Mouse (Mus musculus): ENCODE measurements around the gene Fignl2. TPM values are rescaled to one million over a fixed set of nuclear protein-coding genes. Genes with fewer than 3 reads are reported as not detected.

Fignl2 gene
- total RNA-seq, 2 experiments from 2014 or later = 0.54 to 0.74 TPM

DNA sequence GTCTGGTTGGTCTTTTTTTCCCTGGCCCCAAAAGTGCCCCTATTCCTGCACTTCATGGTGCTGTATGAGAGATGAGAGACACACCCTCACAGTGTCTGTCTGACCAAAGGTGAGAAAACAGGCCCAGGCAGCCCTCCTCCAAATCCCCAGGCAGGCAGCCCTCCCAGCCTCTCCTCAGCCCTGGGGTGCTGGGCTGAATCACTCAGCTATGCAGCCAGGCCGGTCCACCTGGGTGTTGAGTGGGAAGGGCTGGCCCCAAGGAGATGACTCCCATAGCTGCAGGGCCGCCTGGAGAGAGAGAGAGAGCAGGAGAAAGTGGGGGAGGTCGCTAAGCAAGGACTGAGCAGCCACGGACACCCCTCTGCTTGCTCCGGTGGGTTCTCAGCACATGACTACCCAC, 7.6 kb downstream of the Fignl2 start:
- intact Hi-C loops (cut with DNase I) = no loop called here
- DNase-seq = no peak

DNA sequence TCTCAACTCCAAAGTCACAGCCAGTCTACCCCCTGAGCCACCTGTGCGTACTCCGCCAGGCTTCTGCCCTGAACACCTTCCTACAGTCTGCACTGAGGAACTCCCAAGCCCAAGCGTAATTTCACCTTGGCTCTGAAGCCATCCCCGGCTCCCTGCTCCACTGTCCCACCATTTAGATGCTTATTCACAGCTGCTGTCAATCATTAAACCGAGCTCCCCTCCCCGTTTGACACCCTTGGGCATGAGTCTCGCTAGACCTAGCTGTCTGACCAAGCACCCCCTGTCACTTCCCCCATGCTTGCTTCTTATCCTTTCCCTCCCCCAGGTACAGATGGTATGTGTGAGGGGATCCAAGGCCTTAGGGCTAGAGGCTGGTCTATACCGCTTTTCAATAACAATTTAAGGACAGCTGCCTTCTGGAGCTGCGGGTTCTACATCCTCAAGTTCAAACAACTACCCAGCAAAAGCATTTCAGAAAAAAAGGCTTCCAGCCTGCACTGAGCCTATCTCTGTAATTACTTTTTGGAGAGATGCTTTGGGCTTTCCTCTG, 8.7 kb downstream of the Fignl2 start:
- intact Hi-C loops (cut with DNase I) = no loop called here
- no peak for DNase-seq

DNA sequence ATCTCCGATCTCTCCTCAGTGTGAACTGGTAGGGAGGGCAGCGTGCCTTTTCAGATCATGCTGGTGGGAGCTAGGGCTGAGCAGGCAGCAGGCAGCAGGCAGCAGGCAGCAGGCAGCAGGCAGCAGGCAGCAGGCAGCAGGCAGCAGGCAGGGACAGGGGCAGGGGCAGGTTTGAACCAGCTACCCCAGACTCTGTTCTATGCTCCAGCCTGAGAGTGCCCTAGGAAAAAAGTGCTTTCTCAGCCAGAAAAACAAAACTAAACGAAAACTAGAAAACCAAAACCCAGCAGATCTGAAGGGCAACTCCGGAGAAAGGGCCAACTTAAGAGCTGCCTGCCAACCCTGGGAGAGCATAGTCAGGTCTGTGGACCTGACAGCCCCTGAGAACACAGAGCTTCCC, 9.7 kb downstream of the Fignl2 start:
- no peak for DNase-seq
- intact Hi-C loops (cut with DNase I) = no loop called here

DNA sequence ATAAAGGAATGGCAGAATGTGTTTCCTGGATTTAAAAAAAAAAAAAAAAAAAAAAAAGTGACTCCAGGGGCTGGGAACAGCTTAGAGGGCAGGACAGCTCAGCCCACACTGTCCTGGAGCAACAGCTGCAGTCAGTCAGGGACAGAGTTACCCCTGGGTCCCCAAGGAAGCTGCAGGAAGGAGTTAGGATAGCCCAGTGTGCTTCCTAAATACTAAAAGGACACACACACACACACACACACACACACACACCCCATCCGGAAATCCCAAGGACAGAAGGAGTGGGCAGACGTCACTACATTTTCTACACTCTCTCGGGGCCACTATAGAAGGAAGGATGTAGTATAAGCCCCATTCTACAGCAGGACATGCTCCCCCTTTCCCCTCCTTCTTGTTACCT, 10.3 kb downstream of the Fignl2 start:
- intact Hi-C loops (cut with DNase I) = no loop called here
- no peak for DNase-seq

DNA sequence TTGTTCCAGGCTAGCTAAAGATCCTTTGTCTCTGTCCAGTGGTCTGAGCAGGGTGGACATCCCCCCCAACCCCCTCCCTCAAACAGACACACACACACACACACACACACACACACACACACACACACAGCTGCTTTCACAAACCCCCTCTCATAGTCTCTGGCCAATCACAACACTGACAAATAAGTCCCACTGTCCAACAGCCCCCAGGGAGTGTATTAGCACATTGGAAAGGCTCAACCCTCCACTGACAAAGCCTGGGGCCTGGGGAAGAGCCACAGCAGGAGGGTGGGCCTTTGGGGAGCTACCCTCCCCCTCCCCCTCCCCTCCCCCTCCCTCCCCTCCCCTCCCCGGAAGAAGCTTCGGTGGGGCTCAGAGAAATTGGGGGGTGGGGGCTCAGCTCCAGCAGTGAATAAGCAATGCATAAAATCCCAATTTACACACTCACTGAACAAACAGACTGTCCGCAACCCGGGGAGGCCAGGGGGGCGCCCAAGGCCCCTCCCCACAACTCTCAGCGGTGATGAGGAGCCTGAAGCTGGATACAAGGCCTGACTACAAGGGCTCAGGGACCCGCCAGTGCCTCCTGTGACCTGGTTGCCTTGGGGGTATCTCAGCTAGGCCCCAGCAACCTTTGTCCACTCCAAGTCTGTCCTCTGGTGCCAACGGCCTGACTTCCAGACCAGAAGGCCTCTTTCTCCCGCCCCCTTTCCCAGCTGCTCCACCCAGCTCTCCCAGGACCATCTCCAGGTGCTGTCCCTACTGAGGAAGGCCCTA, 11.3 kb downstream of the Fignl2 start:
- DNase-seq = no peak
- intact Hi-C loops (cut with DNase I) = no loop called here

DNA sequence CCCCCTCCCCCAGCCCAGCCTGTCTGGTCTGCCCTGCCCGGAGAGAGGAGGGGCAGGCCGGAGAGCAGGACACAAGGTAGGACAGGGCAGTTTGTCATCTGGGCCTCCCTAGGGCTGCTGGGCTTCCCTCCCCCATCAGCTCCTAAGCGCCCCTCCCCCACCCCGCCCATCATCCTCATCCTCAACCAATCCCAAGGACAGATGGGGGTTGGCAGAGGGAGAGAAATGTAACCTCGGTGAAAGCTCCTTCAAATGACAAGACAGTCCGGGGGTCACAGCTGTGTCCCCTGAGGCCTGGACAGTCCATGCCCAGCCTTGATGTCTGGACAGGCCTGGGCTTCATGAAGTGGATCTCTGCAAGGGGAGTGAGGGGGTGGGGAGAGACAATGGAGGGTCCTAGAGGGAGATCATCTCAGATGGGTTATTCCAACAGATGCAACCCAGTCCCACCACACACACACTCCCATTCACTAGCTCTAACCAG, 12.0 kb downstream of the Fignl2 start:
- intact Hi-C loops (cut with DNase I) = no loop called here

DNA sequence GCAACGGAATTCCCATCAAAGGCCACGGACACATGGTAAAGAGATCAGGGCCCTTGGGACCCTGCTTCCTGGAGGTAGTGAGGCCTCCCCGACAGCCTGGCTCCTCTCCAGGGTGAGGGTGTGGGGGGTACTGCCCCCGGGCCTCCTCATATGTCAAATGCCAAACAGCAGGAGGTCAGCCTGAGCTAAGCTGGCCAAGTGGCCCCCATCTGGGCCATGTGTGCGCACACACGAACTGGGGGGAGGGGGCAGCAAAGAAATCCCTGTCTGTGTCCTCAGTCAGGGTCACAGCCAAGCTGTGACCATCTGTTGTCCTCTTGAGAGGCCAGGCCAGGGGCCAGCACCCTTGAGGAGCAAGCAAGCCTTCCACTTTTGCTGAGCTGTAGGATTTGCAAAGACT, 13.3 kb downstream of the Fignl2 start:
- DNase-seq = no peak
- intact Hi-C loops (cut with DNase I) = no loop called here

More for the DNA sequence above, 12.0 kb downstream of the Fignl2 start:
- no peak for DNase-seq

DNA sequence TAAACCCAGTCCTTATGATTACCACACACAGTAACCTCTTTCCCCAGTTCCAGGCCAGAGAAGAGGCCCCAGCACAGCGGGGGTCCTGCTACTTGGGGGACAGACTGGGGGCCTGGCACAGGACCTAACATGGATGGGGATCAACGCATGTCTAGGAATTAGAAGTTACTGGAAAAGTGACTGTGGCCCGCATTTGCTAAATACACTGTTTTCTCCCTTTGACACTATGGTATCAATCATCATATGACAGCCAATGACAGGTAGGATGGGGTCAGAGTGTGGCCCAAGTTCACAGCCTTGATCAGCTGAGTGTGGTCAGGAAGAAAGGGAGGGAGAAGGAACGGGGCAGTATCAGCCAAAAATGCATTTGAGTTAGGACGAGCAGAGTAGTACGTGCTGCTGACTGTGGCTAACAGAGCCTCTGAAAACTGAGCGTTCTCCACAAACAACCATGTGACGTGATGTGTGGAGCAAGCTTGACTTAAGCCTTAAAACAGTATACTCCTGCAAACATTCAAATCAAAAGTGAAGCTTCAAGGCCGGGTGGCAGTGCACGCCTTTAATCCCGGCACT, 18.0 kb downstream of the Fignl2 start:
- intact Hi-C loops (cut with DNase I) = no loop called here
- no peak for DNase-seq

DNA sequence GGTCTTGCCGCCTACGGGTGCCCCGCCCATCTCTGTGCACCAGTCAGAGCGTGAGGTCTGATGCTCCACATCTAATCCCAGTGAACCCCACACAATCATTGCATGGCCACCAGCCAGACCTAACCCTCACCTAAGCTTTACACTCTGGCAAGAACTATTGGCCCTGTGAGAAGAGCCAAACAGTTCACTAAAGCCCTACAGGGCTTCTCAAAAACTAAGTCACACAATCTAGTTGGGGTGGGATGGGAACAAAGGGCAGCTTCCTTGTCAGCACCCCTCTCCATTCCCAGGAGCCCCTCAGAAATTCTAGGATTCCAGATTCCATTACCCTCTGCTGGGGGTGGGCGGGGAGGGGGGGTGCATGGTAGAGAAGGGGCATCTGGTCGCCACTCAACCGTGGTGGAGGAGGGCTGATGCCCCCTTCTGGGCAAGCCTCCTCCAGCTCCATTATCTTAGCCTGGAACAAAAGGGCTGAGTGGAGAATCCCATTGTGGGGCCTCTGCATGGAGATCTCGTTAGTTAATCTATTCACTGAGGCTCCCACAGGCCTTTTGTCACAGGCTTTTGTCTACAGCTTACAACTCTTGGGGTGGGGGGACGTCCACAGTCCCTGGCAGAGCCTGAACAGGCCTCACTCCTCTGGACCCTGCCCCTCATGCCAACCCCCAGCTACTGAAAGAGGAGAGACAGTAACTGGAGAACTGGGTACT, 18.6 kb downstream of the Fignl2 start:
- no peak for DNase-seq
- intact Hi-C loops (cut with DNase I) = no loop called here

DNA sequence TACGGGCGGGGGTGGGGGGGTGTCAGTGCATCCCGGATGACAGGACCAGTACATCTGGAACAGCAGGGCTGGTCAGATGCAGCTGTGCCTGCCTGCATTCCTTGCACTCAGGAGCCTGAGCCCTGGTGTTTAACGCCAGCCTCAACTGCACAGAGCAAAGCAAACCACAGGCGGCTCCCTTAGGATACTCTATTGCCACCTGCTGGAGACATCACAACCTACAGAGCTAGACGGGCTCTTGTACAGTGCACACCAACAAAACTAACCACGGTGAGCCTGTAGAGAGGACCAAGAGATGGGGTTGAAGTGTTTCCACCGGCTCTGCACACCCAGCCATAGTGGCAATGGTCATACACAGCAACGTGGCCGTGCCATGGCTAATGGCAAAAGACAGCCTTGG, 22.1 kb downstream of the Fignl2 start:
- DNase-seq = no peak
- intact Hi-C loops (cut with DNase I) = no loop called here

DNA sequence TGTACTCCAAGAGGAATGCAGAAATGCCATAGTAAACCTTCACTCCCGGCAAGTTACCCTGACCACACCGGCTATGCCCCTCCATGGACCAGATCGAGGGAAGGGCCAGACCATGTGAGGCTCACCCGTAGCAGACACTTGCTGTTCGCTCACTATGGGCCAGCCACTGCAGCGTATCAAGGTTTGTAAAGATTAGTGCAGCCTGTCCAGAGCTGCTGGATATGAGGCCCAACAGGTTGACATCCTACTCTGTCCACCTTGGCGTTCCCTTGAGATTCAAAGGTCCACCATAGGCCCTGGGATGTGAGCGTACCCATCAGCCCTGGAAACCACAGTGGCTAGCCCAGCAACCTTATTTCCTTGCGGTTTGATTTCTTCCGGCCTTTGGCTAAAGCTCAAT, 23.8 kb downstream of the Fignl2 start:
- intact Hi-C loops (cut with DNase I) = no loop called here
- DNase-seq = no peak

DNA sequence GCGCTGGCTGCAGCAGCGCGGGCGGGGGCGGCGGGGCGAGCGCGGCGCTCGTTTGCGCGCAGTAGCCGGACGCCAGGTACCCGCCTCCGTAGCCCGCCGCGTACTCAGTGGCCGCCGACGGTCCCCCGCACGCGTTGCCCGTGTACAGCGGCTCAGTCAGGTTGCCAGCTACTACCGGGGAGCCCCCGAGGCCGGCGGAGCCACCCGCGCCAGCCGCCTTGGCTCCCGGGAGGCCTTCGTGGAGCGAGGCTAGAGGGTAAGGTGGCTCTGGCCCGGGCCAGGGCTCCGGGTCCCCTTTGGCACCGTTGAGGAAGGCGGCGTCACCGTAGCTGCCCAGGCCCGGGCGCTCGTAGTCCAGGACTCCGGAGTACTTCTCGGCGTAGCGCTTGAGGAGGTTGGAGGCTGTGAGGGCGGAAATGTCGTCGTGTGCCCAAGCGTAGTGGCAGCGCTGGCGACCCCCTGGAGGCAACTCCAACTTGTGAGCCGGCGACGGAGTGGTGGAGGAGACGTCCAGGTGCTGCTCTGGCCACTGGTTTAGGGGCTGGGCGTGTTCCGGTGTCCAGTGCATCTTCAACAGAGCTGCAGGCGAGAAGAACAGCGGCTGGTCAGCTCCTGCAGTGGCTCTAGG, 24.4 kb downstream of the Fignl2 start:
- no peak for DNase-seq
- intact Hi-C loops (cut with DNase I) = no loop called here

DNA sequence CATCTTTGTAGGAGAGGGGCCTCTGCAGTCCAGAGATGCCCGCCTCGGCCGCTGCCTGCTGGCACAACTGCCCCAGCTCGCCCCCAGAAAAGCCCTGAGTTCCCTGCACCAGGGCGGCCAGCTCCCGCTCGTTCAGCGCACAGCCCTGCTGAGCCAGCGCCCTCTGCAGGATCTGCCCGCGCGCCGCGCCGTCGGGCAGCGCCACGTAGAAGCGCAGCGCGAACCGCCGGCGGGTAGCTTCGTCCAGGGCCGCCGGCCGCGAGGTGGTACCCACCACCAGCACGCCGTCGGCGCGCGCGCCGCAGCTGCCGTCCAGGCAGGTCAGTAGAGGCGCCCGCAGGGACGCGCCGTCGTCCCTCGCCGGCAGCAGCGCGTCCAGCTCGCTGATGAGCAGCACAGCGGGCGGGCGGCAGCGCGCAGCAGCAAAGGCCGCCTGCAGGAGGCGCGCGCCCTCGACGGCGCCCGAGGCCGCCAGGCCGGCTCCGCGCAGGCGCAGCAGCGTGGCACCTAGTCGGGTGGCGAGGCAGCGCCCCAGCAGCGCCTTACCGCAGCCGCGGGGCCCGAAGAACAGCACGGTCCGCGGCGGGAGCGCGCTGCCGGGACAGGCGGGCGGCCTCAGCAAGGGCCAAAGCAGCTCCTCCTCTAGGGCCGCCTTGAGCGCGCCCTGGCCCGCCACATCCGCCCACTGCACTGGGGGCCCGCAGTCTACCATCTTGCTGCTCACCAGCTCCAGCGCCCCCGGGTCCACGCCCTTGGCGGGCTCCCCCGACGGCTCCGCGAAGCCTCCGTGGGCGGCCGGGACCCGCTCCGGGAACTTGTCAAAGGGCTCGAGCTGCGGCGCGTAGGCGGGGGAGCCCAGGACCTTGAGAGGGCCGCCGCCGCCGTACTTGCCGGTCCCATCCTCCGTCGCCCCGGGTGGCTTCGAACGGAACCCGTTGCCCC, 25.5 kb downstream of the Fignl2 start:
- DNase-seq = no peak
- intact Hi-C loops (cut with DNase I) = no loop called here

DNA sequence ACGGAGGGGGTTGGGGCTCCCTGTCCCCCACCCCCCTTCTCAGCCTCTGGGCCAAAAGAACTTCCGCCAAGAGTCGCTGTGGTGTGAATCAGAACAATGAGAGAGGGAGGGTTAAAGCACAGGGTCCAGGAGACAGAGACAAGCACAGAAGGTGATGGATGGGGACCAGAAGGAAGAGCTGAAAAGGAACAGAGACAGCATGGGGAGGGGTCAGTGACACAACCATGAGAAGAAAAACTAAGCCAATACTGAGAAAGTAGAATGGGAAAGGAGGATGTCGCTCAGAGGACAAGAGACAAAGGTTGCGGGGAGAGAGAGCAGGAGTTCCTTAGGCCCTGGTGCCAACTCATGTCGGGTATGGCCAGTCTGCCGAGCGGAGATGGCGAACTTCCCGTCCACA, 26.5 kb downstream of the Fignl2 start:
- no peak for DNase-seq
- intact Hi-C loops (cut with DNase I) = no loop called here

DNA sequence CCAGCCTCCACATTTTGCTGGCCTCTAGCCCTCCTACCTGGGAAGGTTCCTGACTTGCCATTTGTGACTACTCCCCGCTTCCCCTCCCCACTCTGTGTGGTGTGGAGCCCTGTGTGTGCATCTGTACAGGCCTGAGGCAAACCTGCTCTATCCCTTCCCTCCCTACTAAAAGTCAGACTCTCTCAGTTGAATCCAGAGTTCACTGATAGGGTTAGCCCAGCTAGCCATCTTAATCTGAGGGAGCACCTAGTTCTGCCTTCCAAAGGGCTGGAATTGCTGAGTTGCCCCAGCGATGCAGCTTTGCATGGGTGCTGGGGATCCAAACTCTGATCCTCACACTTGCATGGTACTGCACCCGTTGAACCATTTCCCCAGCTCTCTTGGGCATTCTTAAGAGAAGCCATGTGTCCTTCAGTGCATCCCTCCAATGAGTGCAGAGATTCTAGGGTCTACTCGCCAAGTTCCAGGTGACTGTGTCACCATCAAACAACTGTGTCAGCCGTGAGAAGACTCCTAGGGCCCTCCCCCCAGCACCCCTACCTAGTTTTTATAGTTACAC, 29.9 kb downstream of the Fignl2 start:
- intact Hi-C loops (cut with DNase I) = no loop called here
- DNase-seq = no peak

DNA sequence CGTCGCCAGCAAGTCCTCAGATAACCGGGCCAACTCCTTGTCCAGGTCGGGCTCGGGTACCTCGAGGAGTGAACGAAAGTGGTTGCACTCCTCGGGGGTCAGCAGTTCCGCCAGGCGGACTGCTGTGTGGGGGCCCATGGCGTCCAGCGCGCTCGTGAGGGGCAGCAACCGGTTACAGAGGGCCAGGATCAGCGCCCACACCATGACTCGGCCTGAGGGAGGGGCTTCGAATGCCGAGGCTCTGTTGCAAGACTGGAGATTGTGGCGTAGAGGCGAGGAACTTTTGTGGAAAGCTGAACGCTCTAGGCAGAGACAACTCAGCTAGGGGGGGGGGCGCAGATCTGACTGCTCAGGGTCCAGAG, 31.2 kb downstream of the Fignl2 start, which contains the start of gene Gm47841:
Gene Gm47841, minus strand, starts transcription at position 204 of the 362 bp plus-strand sequence.
- no peak for DNase-seq
- intact Hi-C loops (cut with DNase I) = no loop called here

DNA sequence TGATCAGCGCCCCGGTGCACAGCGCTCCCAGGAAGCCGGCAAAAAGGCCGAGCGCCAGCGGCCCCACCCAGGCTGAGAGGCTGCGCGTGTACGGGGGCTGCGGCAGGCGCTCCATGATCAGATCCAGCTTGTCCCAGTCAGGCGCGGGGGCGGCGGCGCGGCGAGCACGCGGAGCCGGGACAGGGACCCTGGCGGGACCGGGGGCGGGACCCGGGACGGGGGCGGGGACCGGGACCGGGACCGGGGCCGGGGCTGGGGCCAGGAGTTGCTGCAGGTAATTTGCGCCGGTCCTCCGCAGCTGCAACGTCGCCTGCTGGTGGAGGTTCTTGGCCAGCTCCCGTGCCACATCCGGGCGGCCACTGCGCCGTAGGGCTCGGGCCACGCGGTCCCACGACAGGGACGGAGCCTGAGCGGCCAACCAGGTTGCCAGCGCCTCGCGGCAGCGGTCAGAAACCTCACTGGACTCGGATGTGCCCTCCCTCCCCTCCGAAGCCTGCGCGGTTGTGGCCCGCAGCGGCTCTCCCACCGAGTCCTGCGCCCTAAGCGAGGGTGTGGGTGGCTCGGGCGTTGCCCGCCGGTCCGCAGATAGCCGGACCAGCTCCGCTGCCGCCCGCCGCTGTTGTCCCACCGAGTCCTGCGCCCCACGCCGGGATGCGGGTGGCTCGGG, 31.7 kb downstream of the Fignl2 start:
- DNase-seq = peak in 1 of 2 experiments; percentile 14

DNA sequence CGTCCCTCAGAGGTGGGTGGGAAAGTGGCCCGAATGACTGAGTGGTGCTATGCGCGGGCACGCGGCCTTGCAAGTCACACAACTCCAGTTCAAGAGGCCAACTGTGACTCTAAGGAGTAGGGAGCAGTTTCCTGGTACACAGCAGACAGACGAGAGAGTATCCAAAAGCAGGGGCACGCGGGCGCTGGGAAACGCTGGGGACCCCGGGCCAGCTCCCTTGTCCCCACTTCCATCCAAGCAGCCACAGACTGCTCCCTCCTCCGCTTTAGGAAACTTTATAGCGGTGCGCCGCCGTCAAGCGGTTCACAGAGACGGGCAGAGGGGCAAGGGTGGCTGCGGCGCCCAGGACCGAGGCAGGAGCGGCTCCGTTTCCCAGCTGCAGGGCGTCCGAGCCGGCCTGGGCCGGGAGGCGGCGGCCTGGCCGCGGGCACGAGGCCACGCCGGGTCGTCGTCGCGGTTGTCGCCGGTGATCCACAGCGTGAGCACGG, 32.3 kb downstream of the Fignl2 start:
- intact Hi-C loops (cut with DNase I) = no loop called here
- DNase-seq = no peak

More for the DNA sequence above, 31.7 kb downstream of the Fignl2 start:
- intact Hi-C loops (cut with DNase I) = no loop called here

DNA sequence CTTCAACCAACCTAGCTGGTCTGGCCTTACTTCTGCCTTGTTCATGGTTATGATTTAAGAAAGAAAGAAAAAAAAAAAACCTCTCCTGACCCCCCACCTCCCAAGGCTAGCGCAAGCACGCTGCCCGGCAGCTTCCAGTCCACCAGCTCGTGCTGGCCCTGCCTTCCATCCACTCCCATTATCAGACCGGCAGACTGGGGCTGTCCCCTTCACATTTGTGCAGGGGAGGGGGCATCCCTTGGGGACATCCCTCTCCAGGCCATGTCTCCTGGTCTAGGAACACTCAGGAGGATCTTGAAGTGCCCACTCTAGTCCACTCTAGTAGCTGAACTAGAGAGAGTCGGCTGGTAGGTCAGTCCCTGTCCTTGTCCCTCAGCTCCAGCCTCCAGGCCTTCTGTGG, 33.8 kb downstream of the Fignl2 start:
- DNase-seq = no peak
- intact Hi-C loops (cut with DNase I) = no loop called here

Measured in gastrocnemius, postnatal 36 days (tissue).